8 mouse cellular contexts compared by ENCODE assay signal in genomic region chr4:127125834-127126463, GRCm38 (mm10). TPM values are rescaled to one million over a fixed set of nuclear protein-coding genes. Genes with fewer than 3 reads are reported as not detected.
DNase-seq lines count a peak whose midpoint lies in the region; ATAC-seq and TF ChIP-seq lines count a peak whose summit lies in the region.

No protein-coding gene starts in this region.

- no peak for TF ChIP-seq POLR2A in bone marrow macrophage, adult 2 months (IDR thresholded peaks at IDR 0.05; ENCODE audit: borderline replicate concordance, low read depth, low read length)
- TF ChIP-seq POLR2A in embryonic fibroblast, embryonic 13.5 days (IDR thresholded peaks at IDR 0.05; ENCODE audit: low read depth, low read length) = peak; percentile 72

- H3K4me2 ChIP-seq in kidney, embryonic 14.5 days (replicated peaks; ENCODE audit: low read depth, low read length) = peak overlapping the region; percentile 82
- H3K4me2 ChIP-seq in limb, embryonic 15.5 days = peak overlapping the region; percentile 65

- peak; percentile 98 for ATAC-seq in kidney, embryonic 14.5 days (ENCODE audit: low FRiP score, low TSS enrichment)
- ATAC-seq in limb, embryonic 15.5 days (ENCODE audit: insufficient number of reproducible peaks, low FRiP score, low TSS enrichment, low read depth) = peak; percentile 90

- peaks cover 4% of the 10 kb centered on the region; the same call in 1 of the 2 replicates for H3K36me3 ChIP-seq in kidney, embryonic 14.5 days (ENCODE audit: control insufficient read depth, insufficient read depth, low read length)
- no peaks in the 10 kb centered on the region; the same call in 1 of the 2 replicates for H3K36me3 ChIP-seq in limb, embryonic 15.5 days

- peak; percentile 93 for DNase-seq in 416B (ENCODE audit: low read depth)
- DNase-seq in heart, adult 9 months (ENCODE audit: low spot score in 2 of 2) = peak; percentile 75 to 79
- peak; percentile 34 to 65 for DNase-seq in monocyte, adult 2 months (ENCODE audit: low read depth in 1 of 2, low spot score in 2 of 2)
- DNase-seq in spleen, postnatal 4 days (ENCODE audit: low spot score in 2 of 2) = peak; percentile 91 to 95

- H3K27me3 ChIP-seq in kidney, embryonic 14.5 days (ENCODE audit: control insufficient read depth, insufficient read depth, low read length) = no peaks in the 10 kb centered on the region
- H3K27me3 ChIP-seq in limb, embryonic 15.5 days = no peaks in the 10 kb centered on the region

- peaks cover 33% of the 10 kb centered on the region for H3K4me1 ChIP-seq in bone marrow macrophage, adult 2 months (ENCODE audit: control insufficient read depth, insufficient read depth, low read length)
- H3K4me1 ChIP-seq in embryonic fibroblast, embryonic 13.5 days (ENCODE audit: control insufficient read depth, insufficient read depth, low read length) = no peaks in the 10 kb centered on the region
- 0 out of 2 replicates have a peak, but pooled peaks cover 6% of the 10 kb centered on the region for H3K4me1 ChIP-seq in kidney, embryonic 14.5 days (ENCODE audit: control insufficient read depth, insufficient read depth, low read length)
- H3K4me1 ChIP-seq in limb, embryonic 15.5 days = peaks cover 7% of the 10 kb centered on the region; the same call in 1 of the 2 replicates

- peak overlapping the region; percentile 23; the same call in 1 of the 2 replicates for H3K27ac ChIP-seq in bone marrow macrophage, adult 2 months (ENCODE audit: insufficient read depth, low read depth, low read length)
- H3K27ac ChIP-seq in embryonic fibroblast, embryonic 13.5 days (ENCODE audit: insufficient read depth, low read length) = no peak overlapping the region
- no peak overlapping the region for H3K27ac ChIP-seq in kidney, embryonic 14.5 days (ENCODE audit: low read depth, low read length)
- peak overlapping the region; percentile 28; the same call in 1 of the 2 replicates for H3K27ac ChIP-seq in limb, embryonic 15.5 days

- H3K9ac ChIP-seq in kidney, embryonic 14.5 days (ENCODE audit: low read depth, low read length) = peak overlapping the region; percentile 67
- peak overlapping the region; percentile 54 for H3K9ac ChIP-seq in limb, embryonic 15.5 days

- no peaks in the 10 kb centered on the region for H3K9me3 ChIP-seq in kidney, embryonic 14.5 days (ENCODE audit: control insufficient read depth, low read length)
- H3K9me3 ChIP-seq in limb, embryonic 15.5 days = no peaks in the 10 kb centered on the region

- H3K4me3 ChIP-seq in bone marrow macrophage, adult 2 months (ENCODE audit: insufficient read depth, low read length) = peak overlapping the region; percentile 72
- peak overlapping the region; percentile 77 for H3K4me3 ChIP-seq in embryonic fibroblast, embryonic 13.5 days (ENCODE audit: insufficient read depth, low read length)
- peak overlapping the region; percentile 66 for H3K4me3 ChIP-seq in kidney, embryonic 14.5 days (ENCODE audit: low read length)
- H3K4me3 ChIP-seq in limb, embryonic 15.5 days = peak overlapping the region; percentile 56

- TF ChIP-seq CTCF in bone marrow macrophage, adult 2 months (IDR thresholded peaks at IDR 0.05; ENCODE audit: low read depth, low read length) = no peak
- no peak for TF ChIP-seq CTCF in embryonic fibroblast, embryonic 13.5 days (IDR thresholded peaks at IDR 0.05; ENCODE audit: borderline replicate concordance, insufficient read depth, low read length)

- WGBS in kidney, embryonic 14.5 days = under 1% methylated on average over 35 of the region's 35 CpGs
- 1% methylated on average over 35 of the region's 35 CpGs for WGBS in limb, embryonic 15.5 days

RNA-seq across cellular contexts. Expression of gene Tmem35b, which starts 2.5 kb away (rescaled TPM):
- 24.9 and 34.6 TPM in 2 replicates for polyA plus RNA-seq in bone marrow macrophage, adult 2 months (2012; ENCODE audit: insufficient read depth, insufficient read length, missing spikeins)
- 5.2 and 7.3 TPM in 2 replicates for polyA plus RNA-seq in embryonic fibroblast, embryonic 13.5 days (2011; ENCODE audit: insufficient read length, low read depth, missing spikeins)
- 22.1 and 25.4 TPM in 2 replicates for polyA plus RNA-seq in kidney, embryonic 14.5 days (2014; fragmentation: Nextera tagmentation; extraction: Ambion mirVana)
- polyA plus RNA-seq in limb, embryonic 15.5 days (2015; fragmentation: Nextera tagmentation; extraction: Ambion mirVana) = 12.2 and 13.0 TPM in 2 replicates

RNA-seq across cellular contexts. Expression of gene Dlgap3, which starts 43.1 kb away (rescaled TPM):
- polyA plus RNA-seq in bone marrow macrophage, adult 2 months (2012; ENCODE audit: insufficient read depth, insufficient read length, missing spikeins) = not detected in 2 replicates
- polyA plus RNA-seq in embryonic fibroblast, embryonic 13.5 days (2011; ENCODE audit: insufficient read length, low read depth, missing spikeins) = 0.17 TPM in 1 of 2 replicates, not detected in the other
- polyA plus RNA-seq in kidney, embryonic 14.5 days (2014; fragmentation: Nextera tagmentation; extraction: Ambion mirVana) = 0.69 and 0.79 TPM in 2 replicates
- 0.56 and 0.63 TPM in 2 replicates for polyA plus RNA-seq in limb, embryonic 15.5 days (2015; fragmentation: Nextera tagmentation; extraction: Ambion mirVana)

RNA-seq across cellular contexts. Expression of gene Zmym6, which starts 48.8 kb away (rescaled TPM):
- 26.1 and 27.3 TPM in 2 replicates for polyA plus RNA-seq in bone marrow macrophage, adult 2 months (2012; ENCODE audit: insufficient read depth, insufficient read length, missing spikeins)
- 21.7 and 28.0 TPM in 2 replicates for polyA plus RNA-seq in embryonic fibroblast, embryonic 13.5 days (2011; ENCODE audit: insufficient read length, low read depth, missing spikeins)
- polyA plus RNA-seq in kidney, embryonic 14.5 days (2014; fragmentation: Nextera tagmentation; extraction: Ambion mirVana) = 14.4 and 20.4 TPM in 2 replicates
- 18.0 and 22.0 TPM in 2 replicates for polyA plus RNA-seq in limb, embryonic 15.5 days (2015; fragmentation: Nextera tagmentation; extraction: Ambion mirVana)

Comparison
In these comparisons a context has a peak if more than half of its experiments do, and no peak if none do; other contexts are left out.
1. H3K27ac ChIP-seq: peak in bone marrow macrophage, adult 2 months (single experiment) and limb, embryonic 15.5 days (single experiment); none in embryonic fibroblast, embryonic 13.5 days (single experiment) and kidney, embryonic 14.5 days (single experiment).
2. Peak in every context shown above with its lines, with median percentiles within 50 percentile points of each other: DNase-seq and H3K4me3 ChIP-seq.